Mouse (Mus musculus): Measurements from ENCODE around the gene Capns2.
A peak's percentile ranks its signal among the peaks of the same experiment; 100 is the strongest.

Capns2 gene

DNA sequence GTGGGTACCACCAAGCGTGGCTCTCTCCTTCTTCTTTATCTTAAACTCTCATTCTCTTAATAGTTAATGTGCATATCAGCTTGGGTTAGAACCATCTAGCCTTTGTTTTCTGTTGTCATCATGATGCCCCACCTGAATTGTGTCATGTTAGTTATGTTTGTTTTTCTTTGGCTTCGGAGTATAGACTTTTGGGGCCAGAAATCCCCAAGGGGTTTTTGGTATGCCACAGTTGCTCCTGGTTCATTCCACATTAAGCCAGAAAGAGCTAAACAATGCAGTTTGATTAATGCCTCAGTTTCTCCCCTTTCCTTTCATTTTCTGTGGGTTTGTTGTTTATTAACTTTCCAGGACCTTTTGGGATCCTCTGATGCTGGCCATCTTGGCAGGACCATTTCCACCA is 7.2 kb downstream of the Capns2 start:
- no peak for DNase-seq

- DNase-seq, result no peak
Measured at GRCm38 (mm10) chr8:92911477-92911876, 10.3 kb downstream of the Capns2 start.

GRCm38 (mm10) chr8:92913396-92913795 is 12.2 kb downstream of the Capns2 start:
- no peak for DNase-seq

DNA sequence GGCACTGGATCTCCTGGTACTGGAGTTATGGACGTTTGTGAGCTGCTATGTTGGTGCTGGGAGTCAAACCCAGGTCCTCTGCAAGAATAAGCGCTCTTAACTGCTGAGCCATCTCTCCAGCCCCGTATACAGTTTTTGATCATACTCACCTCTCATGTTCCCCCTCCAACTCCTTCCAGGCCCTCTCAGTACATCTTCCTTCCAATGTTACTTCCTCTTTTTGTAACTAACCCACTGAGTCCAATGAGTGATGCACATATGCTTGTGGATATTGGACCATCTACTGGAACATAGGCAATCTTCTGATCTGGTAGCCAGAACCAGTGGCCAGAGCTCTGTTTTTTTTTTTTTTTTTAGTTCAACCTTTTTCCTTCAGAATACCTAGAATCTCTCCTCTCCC is 14.9 kb downstream of the Capns2 start:
- no peak for DNase-seq

DNA sequence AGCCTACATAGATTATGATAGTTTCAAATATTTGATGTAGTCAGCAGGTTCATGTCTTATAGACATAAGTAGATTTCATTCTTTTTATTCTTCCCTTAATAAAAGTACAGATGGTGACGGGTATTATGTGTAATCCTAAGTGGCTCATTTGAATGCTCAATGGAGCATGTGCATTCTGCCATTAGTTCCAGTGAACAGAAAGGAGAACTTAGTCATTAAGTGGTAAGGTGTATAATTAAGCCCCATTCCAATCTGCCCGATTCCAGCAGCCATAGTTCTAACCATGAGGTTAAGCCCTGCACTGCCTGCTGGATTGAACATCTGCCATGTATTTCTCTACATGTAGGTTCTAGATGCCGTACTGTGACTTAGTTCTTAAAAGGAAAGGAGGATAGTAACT is 20.6 kb downstream of the Capns2 start:
- no peak for DNase-seq

GRCm38 (mm10) chr8:92928986-92929385 is 27.8 kb downstream of the Capns2 start:
- DNase-seq, result no peak

GRCm38 (mm10) chr8:92938056-92938455 is 36.8 kb downstream of the Capns2 start:
- no peak for DNase-seq

- DNase-seq, result no peak
Measured at GRCm38 (mm10) chr8:92949071-92949470, 47.9 kb downstream of the Capns2 start.

- DNase-seq, result peak; percentile 6
Measured at GRCm38 (mm10) chr8:92950639-92951371, 49.6 kb downstream of the Capns2 start.

Measured in lung, postnatal 14 days (tissue).